Mouse (Mus musculus) midbrain, embryonic 15.5 days (tissue): ENCODE data around the gene Dlgap4. TPM values are rescaled to one million over a fixed set of nuclear protein-coding genes. Genes with fewer than 3 reads are reported as not detected.
A peak's percentile ranks its signal among the peaks of the same experiment; 100 is the strongest.

Experiments
- ATAC-seq: fragments of 200-750 bp; cut with Nextera tagmentation; replicated peaks from 2 replicates; pipeline ENCODE4 v1.8.0; 2017; ENCODE audit warnings: moderate TSS enrichment
- H3K27ac ChIP-seq: fragments of 300-500 bp; sonication (generic); 2 replicates; pipeline ENCODE4 v1.5.1; 2015; ENCODE audit warnings: mild to moderate bottlenecking, inconsistent platforms
- H3K27me3 ChIP-seq: fragments of 300-500 bp; sonication (generic); replicated peaks from 2 replicates; pipeline ENCODE4 v1.6.1; 2015; ENCODE audit warnings: inconsistent platforms
- H3K36me3 ChIP-seq: fragments of 300-500 bp; sonication (generic); replicated peaks from 2 replicates; pipeline ENCODE4 v1.6.1; 2015; ENCODE audit warnings: inconsistent platforms
- H3K4me1 ChIP-seq: fragments of 300-500 bp; sonication (generic); 2 replicates; pipeline ENCODE4 v1.6.1; 2015; ENCODE audit warnings: inconsistent platforms
- H3K4me2 ChIP-seq: fragments of 300-500 bp; sonication (generic); 2 replicates; pipeline ENCODE4 v1.6.1; 2015; ENCODE audit warnings: inconsistent platforms, mild to moderate bottlenecking, moderate library complexity
- H3K4me3 ChIP-seq: fragments of 300-500 bp; sonication (generic); 2 replicates; pipeline ENCODE4 v1.5.1; 2015; ENCODE audit warnings: mild to moderate bottlenecking, inconsistent platforms
- H3K9ac ChIP-seq: fragments of 300-500 bp; sonication (generic); 2 replicates; pipeline ENCODE4 v1.6.1; 2015; ENCODE audit warnings: mild to moderate bottlenecking, inconsistent platforms
- H3K9me3 ChIP-seq: fragments of 300-500 bp; sonication (generic); 2 replicates; pipeline ENCODE4 v1.6.1; 2016; ENCODE audit warnings: inconsistent platforms
- WGBS: fragments of 180-500 bp; shearing (Covaris S2); methylation state at CpG from one replicate; pipeline ENCODE4 v1.1.7; 2015; ENCODE audit warnings: mixed read lengths; 5-methylcytosine and 5-hydroxymethylcytosine counted together
- polyA plus RNA-seq: library from polyadenylated mRNA; unstranded; fragments of >200 nt; fragmentation: Nextera tagmentation; extraction: Ambion mirVana; gene quantifications from 2 replicates; pipeline ENCODE4 v1.2.1, GENCODE M21; 2015

The Dlgap4 gene
- polyA plus RNA-seq, 1 experiment from 2014 or later: 277 TPM

DNA sequence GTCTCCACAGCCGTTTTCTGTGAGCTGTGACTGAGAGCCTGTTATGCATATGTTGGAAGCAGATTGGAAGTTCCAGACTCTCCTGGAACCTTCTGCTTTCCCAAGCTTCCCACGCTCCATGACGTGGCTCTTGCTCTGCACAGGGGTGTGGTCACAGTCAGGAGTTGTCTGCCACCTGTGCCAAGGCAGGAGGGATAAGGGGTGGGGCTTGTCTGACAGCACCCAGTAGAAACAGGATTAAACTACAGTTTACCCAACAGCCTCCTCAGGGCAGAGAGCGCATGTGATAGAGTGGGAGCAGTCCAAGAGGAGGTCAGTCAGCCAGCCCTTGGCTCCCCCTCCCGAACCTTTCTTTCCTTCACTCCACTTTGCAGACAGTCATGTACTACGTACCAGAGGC, 118.6 kb downstream of the Dlgap4 start:
- Histone ChIP-seq H3K9ac (no peak overlapping the region), H3K36me3 (no peaks in the 10 kb centered on the region; the same call in 1 of the 2 replicates), H3K4me3 (no peak overlapping the region), H3K9me3 (no peaks in the 10 kb centered on the region), H3K27me3 (no peaks in the 10 kb centered on the region), H3K4me2 (no peak overlapping the region), H3K27ac (no peak overlapping the region), H3K4me1 (peaks cover 64% of the 10 kb centered on the region)
- ATAC-seq: no peak
- 76% methylated on average over 6 of the region's 6 CpGs for WGBS

DNA sequence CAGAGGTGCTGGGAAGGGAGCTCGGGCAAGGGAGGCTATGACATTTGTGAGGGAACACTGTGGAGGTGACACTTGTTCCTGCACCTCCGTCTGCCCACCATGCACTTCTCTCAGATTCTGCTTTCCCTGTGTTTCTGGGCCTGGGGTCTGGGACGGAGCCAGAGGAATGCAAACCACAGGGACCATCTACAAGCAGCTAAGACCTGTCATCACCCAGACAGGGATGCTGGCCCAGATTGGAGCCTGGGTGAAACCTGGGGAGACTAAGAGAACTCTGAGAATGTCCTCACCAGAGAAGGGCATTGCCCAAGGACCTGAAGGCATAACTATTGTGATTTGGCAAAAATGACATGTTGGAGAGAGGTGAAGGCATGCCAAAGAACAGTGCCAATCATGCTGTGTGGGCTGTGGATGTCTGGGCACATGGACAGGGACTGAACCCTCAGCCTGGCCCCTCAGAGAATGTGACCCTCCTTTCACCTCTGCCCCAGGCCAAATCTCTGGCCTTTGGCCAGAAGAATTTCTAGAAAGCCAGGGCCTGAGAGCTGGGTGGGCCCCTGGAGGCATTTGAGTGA, 122.3 kb downstream of the Dlgap4 start:
- Histone ChIP-seq H3K9me3 (no peaks in the 10 kb centered on the region), H3K4me1 (peaks cover 51% of the 10 kb centered on the region), H3K27ac (no peak overlapping the region), H3K27me3 (no peaks in the 10 kb centered on the region), H3K36me3 (no peaks in the 10 kb centered on the region; the same call in 1 of the 2 replicates), H3K4me3 (no peak overlapping the region), H3K4me2 (no peak overlapping the region), H3K9ac (no peak overlapping the region)
- no peak for ATAC-seq
- 76% methylated on average over 3 of the region's 3 CpGs for WGBS

GRCm38 (mm10) chr2:156736846-156737245, 123.3 kb downstream of the Dlgap4 start:
- Histone ChIP-seq H3K9me3 (no peaks in the 10 kb centered on the region), H3K36me3 (no peaks in the 10 kb centered on the region; the same call in 1 of the 2 replicates), H3K27ac (no peak overlapping the region), H3K9ac (no peak overlapping the region), H3K4me3 (no peak overlapping the region), H3K4me1 (peaks cover 52% of the 10 kb centered on the region), H3K4me2 (no peak overlapping the region), H3K27me3 (no peaks in the 10 kb centered on the region)
- 55% methylated on average over 7 of the region's 7 CpGs for WGBS
- no peak for ATAC-seq

- peaks cover 56% of the 10 kb centered on the region for H3K4me1 ChIP-seq
- no peaks in the 10 kb centered on the region; the same call in 1 of the 2 replicates for H3K36me3 ChIP-seq
- no peaks in the 10 kb centered on the region for H3K9me3 ChIP-seq
- ATAC-seq: no peak
- H3K9ac ChIP-seq: no peak overlapping the region
- no peak overlapping the region for H3K4me3 ChIP-seq
- no peaks in the 10 kb centered on the region for H3K27me3 ChIP-seq
- H3K27ac ChIP-seq: no peak overlapping the region
- 82% methylated on average over 7 of the region's 7 CpGs for WGBS
- no peak overlapping the region for H3K4me2 ChIP-seq
Measured at GRCm38 (mm10) chr2:156737976-156738375, 124.5 kb downstream of the Dlgap4 start.

DNA sequence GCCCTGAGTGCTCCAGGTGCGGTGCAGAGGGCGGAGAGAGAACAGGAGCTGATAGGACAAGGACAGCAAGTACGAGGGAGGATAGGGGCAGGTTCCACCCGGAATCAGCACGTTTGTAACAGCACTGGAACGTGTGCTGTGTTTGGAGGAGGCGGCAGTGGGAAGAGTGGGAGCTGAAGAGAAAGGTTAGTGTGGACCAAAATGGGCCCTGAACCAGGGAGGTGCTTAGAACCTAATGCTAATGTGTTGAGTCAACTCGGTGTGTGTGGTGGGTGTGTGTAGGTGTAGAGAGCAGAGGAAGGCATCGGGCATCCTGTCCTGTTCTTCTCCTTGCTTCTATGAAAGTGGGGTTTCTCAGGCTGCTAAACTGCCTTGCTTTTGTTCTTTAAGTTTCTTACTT, 127.8 kb downstream of the Dlgap4 start:
- no peak overlapping the region for H3K4me2 ChIP-seq
- H3K9ac ChIP-seq: no peak overlapping the region
- 89% methylated on average over 9 of the region's 9 CpGs for WGBS
- H3K4me3 ChIP-seq: no peak overlapping the region
- H3K27me3 ChIP-seq: no peaks in the 10 kb centered on the region
- H3K27ac ChIP-seq: no peak overlapping the region
- no peaks in the 10 kb centered on the region for H3K9me3 ChIP-seq
- peaks cover 34% of the 10 kb centered on the region for H3K4me1 ChIP-seq
- no peak for ATAC-seq
- H3K36me3 ChIP-seq: peaks cover 7% of the 10 kb centered on the region; the same call in 1 of the 2 replicates

- WGBS: 50% methylated on average over 4 of the region's 4 CpGs
- H3K36me3 ChIP-seq: peaks cover 14% of the 10 kb centered on the region; the same call in 1 of the 2 replicates
- H3K9ac ChIP-seq: no peak overlapping the region
- H3K27me3 ChIP-seq: no peaks in the 10 kb centered on the region
- H3K27ac ChIP-seq: 0 out of 2 replicates have a peak overlapping the region, but pooled peaks have one; percentile 20
- H3K4me2 ChIP-seq: no peak overlapping the region
- ATAC-seq: no peak
- no peaks in the 10 kb centered on the region for H3K9me3 ChIP-seq
- H3K4me3 ChIP-seq: no peak overlapping the region
- H3K4me1 ChIP-seq: peaks cover 27% of the 10 kb centered on the region
Measured at GRCm38 (mm10) chr2:156741998-156742397, 128.5 kb downstream of the Dlgap4 start.

- no peaks in the 10 kb centered on the region for H3K9me3 ChIP-seq
- 71% methylated on average over 3 of the region's 3 CpGs for WGBS
- H3K4me2 ChIP-seq: no peak overlapping the region
- ATAC-seq: no peak
- H3K36me3 ChIP-seq: peaks cover 23% of the 10 kb centered on the region; the same call in 1 of the 2 replicates
- no peak overlapping the region for H3K27ac ChIP-seq
- peaks cover 26% of the 10 kb centered on the region for H3K4me1 ChIP-seq
- no peak overlapping the region for H3K4me3 ChIP-seq
- no peak overlapping the region for H3K9ac ChIP-seq
- no peaks in the 10 kb centered on the region for H3K27me3 ChIP-seq
Measured at GRCm38 (mm10) chr2:156743248-156743647, 129.7 kb downstream of the Dlgap4 start.

DNA sequence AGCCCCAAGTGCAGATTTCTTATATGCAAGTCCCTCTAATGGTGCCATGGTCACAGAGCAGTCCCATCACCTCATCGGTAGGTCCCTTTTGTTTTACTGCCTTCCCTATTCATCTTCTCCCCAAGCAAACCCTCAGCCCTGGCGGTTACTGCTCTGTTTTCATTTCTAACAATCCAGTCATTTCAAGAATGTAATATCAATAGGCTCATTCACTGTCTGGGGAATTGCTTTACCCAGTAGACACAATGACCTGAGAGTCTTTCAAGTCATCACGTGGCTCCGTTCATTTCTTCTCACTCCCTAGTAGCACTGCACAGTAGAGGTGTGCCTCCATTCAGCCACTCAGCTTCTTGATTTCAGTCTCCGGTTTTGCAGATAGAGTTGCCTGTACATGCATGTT, 130.9 kb downstream of the Dlgap4 start:
- H3K4me2 ChIP-seq: no peak overlapping the region
- no peak overlapping the region for H3K4me3 ChIP-seq
- peaks cover 27% of the 10 kb centered on the region for H3K36me3 ChIP-seq
- H3K9me3 ChIP-seq: no peaks in the 10 kb centered on the region
- ATAC-seq: no peak
- no peak overlapping the region for H3K27ac ChIP-seq
- 65% methylated on average over 5 of the region's 5 CpGs for WGBS
- H3K27me3 ChIP-seq: no peaks in the 10 kb centered on the region
- H3K4me1 ChIP-seq: peaks cover 26% of the 10 kb centered on the region
- H3K9ac ChIP-seq: no peak overlapping the region

- Histone ChIP-seq H3K4me1 (peaks cover 12% of the 10 kb centered on the region), H3K9me3 (no peaks in the 10 kb centered on the region), H3K27ac (no peak overlapping the region), H3K4me2 (no peak overlapping the region), H3K27me3 (no peaks in the 10 kb centered on the region), H3K9ac (no peak overlapping the region), H3K36me3 (peaks cover 47% of the 10 kb centered on the region), H3K4me3 (no peak overlapping the region)
- no peak for ATAC-seq
- 90% methylated on average over 3 of the region's 3 CpGs for WGBS
Measured at GRCm38 (mm10) chr2:156747315-156747714, 133.8 kb downstream of the Dlgap4 start.

- no peak overlapping the region for H3K4me2 ChIP-seq
- H3K27me3 ChIP-seq: no peaks in the 10 kb centered on the region
- ATAC-seq: no peak
- H3K36me3 ChIP-seq: peaks cover 64% of the 10 kb centered on the region
- H3K4me1 ChIP-seq: no peaks in the 10 kb centered on the region
- WGBS: 92% methylated on average over 8 of the region's 8 CpGs
- peak overlapping the region; percentile 20; the same call in 1 of the 2 replicates for H3K27ac ChIP-seq
- no peak overlapping the region for H3K9ac ChIP-seq
- H3K4me3 ChIP-seq: no peak overlapping the region
- H3K9me3 ChIP-seq: no peaks in the 10 kb centered on the region
Measured at GRCm38 (mm10) chr2:156749687-156750086, 136.2 kb downstream of the Dlgap4 start.

DNA sequence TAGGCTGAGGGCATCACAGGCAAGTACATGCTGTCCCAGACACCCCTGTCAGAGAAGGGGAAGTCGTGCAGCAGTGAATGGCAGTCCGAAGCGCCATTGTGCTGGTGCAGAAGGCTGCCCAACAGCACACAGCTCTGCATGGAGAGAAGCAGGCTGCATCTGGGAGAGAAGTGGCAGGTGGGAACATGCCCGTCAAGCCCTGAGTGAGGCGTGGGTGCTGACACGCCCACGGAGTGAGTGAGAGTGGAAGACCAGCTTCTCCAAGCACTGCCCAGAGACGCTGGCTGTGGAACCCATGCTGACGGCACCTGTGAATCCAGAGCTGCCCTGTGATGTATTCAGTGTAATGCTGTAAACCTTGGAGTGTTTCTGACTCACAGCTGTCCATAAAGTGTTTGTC, 143.4 kb downstream of the Dlgap4 start:
- Histone ChIP-seq H3K4me1 (no peaks in the 10 kb centered on the region), H3K9me3 (no peaks in the 10 kb centered on the region), H3K4me2 (no peak overlapping the region), H3K4me3 (no peak overlapping the region), H3K9ac (no peak overlapping the region), H3K27ac (no peak overlapping the region), H3K27me3 (no peaks in the 10 kb centered on the region), H3K36me3 (peaks cover 79% of the 10 kb centered on the region)
- 95% methylated on average over 9 of the region's 9 CpGs for WGBS
- ATAC-seq: no peak

GRCm38 (mm10) chr2:156760843-156761505, 147.5 kb downstream of the Dlgap4 start:
- no peak overlapping the region for H3K9ac ChIP-seq
- H3K9me3 ChIP-seq: no peaks in the 10 kb centered on the region
- H3K27ac ChIP-seq: no peak overlapping the region
- H3K4me1 ChIP-seq: no peaks in the 10 kb centered on the region
- no peaks in the 10 kb centered on the region for H3K27me3 ChIP-seq
- peaks cover 74% of the 10 kb centered on the region for H3K36me3 ChIP-seq
- 89% methylated on average over 5 of the region's 5 CpGs for WGBS
- no peak overlapping the region for H3K4me3 ChIP-seq
- no peak for ATAC-seq
- H3K4me2 ChIP-seq: no peak overlapping the region
